Mouse (Mus musculus) lung, postnatal 4 days (tissue): ENCODE measurements around the gene Arid5b.

Experiments
- DNase-seq, 2 experiments: peaks; one replicate each; pipeline ENCODE4 v3.0.0; 2021

Arid5b gene

GRCm38 (mm10) chr10:68191691-68192380 lies 86.7 kb downstream of the Arid5b start:
- DNase-seq = peak; percentile 58 to 61

DNA sequence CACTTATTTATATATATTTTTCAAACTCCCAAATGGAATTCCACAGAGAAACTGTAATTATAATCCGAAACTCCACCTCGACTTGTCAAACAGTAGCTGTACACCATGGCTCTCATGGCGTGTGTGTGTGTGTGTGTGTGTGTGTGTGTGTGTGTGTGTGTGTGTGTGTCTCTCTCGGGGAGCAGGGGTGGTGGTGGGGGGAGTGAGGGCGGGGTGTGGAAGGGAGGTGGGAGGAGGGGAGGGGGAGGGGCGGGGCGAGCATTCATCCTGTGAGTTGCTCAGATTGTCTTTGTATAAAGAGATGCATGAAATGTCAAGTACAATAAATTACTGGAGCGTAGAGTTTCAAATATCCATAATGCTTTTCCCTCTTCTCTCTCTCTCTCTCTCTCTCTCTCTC lies 87.4 kb downstream of the Arid5b start:
- DNase-seq = no peak

GRCm38 (mm10) chr10:68189847-68190246 lies 88.7 kb downstream of the Arid5b start:
- no peak for DNase-seq

DNA sequence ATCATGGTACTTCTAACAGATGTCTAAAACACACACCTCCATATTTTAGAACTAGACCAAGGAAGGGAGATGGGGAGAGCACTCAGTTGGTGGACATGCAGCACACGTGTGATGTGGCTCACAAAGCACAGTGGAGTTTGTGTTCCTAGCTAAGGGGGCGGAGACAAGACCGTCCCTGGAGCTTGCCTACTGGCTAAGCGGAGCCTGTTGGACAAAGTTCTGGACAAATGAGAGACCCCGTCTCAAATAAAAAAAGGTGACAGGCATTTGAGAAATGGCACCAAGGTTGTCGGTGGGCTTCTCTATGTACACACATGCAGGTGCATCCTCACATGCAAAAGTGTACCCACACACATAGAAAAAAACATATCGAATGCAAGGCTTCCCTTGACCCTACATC lies 95.4 kb downstream of the Arid5b start:
- no peak for DNase-seq

- no peak for DNase-seq
Measured at GRCm38 (mm10) chr10:68182266-68182665, 96.3 kb downstream of the Arid5b start.

- no peak for DNase-seq
Measured at GRCm38 (mm10) chr10:68181156-68181555, 97.4 kb downstream of the Arid5b start.

DNA sequence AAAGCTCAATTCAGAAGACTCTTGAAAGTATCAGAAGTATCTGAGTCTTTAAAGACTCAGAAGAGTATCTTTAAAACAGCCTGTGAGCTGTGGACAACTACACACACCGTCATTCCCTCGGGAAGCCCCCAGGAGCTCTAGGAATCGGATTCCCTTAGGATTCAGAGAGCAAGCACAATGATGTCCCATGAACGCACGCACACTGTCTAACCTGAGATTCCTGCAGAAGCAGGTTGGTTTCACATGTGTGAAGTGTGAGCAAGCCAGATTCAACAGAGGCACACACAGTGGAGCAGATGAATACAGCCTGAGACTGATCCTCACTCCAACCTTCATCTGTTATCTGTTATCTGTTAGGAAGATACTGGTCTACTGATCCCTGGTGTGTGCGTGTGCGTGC lies 97.8 kb downstream of the Arid5b start:
- no peak for DNase-seq

DNA sequence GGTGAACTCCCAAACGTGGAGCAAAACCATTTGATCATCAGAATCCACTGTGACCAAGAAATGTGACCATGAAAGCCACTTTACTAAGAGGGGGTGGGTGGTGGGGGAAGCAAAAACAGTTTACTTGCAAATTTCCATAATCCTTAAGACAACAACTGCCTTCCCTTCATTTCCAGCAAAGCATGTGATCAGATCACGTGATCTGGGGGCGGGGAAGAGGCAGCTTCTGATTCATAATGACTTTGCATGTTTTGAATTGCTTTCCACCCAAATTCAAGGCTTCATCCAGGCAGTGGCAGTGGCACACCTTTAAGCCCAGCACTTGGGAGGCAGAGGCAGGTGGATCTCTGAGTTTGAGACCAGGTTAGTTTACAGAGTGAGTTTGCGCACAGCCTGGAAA lies 98.4 kb downstream of the Arid5b start:
- DNase-seq = no peak

GRCm38 (mm10) chr10:68179741-68180140 lies 98.8 kb downstream of the Arid5b start:
- no peak for DNase-seq

DNA sequence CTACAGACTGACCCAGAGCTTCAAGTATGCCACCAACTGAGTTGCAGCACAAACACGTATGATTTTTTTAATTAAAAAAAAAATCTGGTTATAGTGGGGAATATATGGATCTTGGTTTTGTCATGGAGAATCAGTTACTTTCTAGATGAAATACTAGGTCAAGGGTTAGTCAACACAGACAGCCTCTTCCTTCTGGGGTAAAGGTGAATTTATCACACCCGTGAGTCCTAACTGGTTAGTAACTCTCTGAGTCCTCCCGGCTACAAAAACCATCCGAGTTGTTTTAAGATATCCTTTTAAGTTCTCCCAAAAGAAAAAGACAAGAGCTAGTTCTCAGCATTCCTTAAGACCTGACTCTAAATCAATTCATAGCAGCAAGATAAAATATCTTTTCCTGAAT lies 99.2 kb downstream of the Arid5b start:
- no peak for DNase-seq

DNA sequence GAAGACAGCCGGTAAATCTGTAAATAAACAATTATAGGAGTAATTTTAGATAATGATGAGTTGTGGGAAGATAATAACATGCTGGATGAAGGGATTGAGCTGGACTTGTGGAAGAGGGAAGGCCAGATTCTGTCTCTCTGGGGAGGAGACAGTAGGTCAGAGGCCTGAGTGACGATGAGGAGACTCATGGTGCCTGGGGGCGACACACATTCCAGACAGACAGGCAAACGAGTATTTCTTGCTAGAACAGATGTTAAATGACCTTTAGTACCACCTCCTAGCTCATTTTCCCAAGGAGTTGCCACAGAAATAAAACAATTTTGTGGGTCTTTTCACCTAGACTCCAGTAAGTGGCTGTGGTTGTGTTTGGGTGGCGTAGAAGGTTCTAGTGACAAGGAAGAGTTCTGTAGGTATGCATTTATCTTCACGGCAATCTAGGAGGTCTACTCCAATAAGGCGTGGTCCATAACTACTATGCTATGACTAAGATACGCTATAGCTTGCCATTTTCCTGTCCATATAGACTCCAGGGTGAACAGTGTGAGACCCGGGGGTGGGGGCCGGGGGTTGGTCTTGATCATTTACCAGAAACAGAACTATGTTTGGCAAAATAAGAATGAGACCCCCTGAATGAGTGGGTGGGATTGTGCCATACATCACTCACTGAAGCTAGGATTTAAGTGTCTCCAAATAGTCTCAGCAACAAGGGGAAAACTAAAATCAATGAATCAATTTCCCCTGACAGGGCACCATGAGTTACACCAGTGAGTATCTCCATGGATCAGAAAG lies 100.6 kb downstream of the Arid5b start:
- DNase-seq = no peak

GRCm38 (mm10) chr10:68175811-68176210 lies 102.7 kb downstream of the Arid5b start:
- DNase-seq = no peak

DNA sequence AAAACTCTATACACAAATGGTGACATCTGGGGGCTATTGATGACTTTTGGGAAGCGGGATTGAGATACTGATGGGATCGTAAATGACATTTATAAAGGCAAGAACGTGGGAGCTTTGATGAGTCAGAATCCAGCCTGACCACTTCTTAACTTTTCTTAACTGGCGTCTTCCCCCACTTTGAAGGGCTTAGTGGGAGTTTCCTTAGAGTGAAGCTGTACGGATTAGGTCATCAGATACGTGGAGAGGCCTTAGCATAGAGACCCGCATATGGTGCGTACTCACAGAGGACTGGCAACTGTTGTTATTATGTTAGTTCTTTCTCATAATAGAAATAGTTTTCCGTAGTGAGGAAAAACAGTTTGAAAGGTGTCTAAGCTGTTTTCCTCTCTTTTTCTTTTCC lies 104.9 kb downstream of the Arid5b start:
- no peak for DNase-seq

DNA sequence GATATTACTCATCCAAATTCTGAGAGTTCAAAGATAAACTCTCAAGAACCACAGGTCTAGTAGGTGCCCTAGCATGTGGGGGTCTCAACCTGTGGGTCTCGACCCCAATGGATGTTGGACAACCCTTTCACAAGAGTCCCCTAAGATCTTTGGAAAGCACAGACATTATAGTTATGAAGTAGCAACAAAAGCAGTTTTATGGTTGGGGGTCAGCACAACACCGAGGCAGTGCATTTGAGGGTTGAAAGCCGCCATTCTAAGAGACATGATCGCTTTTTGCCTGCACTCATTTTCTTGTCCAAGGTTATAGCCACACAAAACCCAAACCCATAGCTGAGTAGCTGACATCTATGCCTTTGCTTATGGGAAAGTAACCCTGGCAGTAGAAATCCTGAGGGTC lies 105.6 kb downstream of the Arid5b start:
- DNase-seq = no peak

DNA sequence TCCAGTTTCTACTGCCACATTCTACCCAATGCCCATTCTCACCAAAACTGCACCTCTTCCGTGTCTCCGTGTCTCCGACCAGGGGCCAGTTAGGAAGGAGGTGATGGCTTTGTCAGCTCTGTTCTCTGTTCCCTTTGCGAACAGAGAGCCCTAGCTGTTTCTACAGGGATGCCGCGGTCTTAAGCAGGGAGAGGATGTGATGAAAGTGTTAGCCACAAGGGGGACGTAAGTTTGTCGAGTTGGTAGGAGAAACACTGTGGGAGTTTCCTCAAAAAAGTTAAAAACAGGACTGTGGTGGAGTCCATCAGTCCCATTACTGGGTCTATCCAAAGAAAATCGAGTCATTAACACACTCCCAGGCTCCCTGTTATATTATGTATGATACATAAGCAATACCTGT lies 106.6 kb downstream of the Arid5b start:
- peak in 1 of 2 experiments; percentile 35 for DNase-seq

DNA sequence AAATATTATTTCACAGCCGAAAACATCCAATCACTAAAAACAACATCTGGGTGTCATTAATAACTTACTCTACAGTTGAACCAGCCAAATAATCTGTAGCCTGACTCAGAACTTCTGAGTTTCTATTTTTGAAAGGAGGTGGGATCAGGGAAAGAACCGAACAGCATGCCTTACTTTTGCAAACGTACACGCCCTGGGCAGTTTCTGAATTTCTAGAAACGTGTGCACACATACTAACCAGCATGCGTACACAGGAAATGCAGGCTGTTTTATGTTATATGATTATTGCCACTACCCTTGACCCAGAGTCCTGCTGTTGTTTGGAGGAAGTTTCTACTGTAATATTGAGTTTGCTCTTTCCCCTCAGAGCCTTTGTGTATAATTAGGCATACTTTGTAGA lies 109.9 kb downstream of the Arid5b start:
- DNase-seq = no peak

DNA sequence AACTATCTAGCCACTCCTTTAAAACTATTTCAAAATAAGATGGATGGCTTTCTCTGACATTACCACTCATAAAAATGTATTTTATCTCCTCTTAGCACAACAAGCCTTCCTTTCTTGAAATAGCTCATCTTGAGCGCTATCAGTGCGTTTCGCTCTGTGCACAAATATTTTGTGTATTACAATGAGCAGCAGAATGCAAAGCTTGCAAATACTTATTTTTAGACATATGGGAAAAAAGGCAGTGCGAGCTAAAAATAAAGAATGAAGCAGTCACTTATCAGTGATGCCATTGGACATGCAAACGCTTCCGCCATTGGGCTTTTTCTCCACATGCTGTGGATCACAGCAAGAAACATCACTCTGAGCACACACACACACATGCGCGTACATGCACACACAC lies 110.4 kb downstream of the Arid5b start:
- no peak for DNase-seq

GRCm38 (mm10) chr10:68167118-68167517 lies 111.4 kb downstream of the Arid5b start:
- no peak for DNase-seq

DNA sequence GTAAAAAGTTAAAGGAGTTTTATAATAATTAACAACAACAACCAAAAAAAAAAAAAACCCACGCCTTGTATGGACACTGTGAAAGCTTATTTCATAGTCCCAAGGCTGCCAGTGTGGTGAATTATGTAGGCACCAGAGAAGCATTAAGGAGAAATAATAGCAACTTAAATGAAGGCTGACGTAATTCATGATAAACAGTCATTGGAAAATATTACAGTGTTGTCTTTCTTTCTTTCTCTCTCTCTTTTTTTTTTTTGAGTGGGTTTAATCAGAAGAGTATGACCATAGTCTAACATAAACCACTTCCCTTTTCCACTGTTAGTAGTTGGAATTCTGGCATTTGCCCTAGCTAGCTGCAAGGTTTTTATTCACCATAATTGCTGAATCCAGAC lies 111.8 kb downstream of the Arid5b start:
- no peak for DNase-seq

GRCm38 (mm10) chr10:68165709-68166694 lies 112.5 kb downstream of the Arid5b start:
- no peak for DNase-seq

DNA sequence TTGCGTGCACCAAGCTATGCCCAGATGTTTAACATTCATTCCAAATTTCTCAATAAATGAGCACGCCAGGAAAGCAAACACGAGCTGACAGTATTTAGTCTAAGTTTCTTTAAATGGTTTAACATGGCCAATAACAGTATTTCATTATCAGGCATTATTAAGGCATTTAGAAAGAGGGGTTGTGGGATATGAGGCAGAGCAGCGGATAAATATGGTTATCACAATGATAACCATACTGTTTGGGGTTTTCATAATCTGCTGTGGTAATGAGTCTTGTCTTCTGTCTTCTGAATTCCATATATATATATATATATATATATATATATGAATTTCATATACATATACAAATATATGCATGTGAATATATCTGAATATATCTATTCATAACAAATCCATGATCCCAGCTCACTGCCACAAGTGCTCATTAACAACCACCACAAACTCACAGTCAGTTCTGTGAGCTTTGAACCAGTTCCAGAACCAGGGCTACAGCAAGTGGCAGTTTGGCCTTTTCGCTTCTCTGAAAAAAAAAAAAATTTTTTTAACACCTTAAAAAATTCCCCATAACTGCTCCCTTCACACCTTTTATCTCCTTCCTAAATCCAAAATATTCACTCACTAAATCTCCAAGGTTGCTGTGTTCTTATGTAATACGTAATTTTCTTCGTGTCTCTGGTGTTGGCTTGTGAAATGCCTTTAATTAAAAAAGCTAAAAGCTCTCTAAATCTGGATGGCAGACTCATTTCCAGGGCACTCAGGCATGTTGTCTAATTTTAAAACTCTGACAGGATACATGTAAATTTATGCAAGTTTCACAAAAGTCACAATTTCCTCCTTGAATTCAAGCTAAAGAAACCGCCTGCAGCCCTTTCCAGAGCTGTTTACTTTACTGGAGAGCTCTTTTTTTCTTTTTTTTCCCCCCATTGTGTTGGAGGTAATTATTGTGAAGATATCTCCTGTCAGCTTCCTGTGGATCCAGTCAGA lies 113.5 kb downstream of the Arid5b start:
- DNase-seq = no peak

DNA sequence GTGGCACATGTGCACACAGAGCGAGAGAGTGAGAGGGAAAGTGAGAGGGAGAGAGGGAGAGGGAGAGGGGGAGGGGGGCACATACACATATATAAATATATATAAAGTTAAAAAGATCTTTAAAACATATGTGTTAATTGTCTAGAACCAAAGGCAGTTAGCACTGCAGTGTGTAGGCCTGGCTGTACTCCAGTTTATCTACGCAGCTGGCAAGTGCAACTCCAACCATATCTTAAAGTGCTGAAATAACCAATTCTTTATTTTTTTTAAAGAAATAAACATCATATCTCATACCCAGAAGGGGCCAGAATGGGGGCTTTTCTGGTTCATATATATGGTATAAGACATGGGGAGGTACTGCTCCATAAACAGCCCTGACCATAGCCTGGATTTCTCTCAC lies 114.4 kb downstream of the Arid5b start:
- no peak for DNase-seq
